Mouse (Mus musculus): ENCODE results near the gene Fbxl17.

The Fbxl17 gene

DNA sequence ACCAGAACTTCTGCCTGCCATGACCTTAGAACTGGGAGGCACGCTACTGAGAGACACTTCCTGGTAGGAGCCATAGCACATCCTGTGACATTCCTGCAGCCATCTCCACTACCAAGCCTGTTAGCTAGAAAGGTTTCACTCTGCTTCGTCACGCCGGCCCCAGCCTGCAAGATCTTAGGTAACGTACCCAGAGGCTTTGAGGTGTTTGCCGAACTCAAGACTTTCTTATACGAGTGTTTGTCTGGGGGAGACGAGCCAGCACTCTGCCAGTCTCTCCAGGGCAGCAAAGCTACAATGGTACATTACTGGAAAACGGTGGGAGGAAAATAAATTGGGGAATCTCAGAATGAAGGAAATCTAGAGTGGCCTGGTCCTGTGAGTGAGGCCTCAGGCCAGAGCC lies 292.1 kb downstream of the Fbxl17 start:
- no peak for DNase-seq

DNA sequence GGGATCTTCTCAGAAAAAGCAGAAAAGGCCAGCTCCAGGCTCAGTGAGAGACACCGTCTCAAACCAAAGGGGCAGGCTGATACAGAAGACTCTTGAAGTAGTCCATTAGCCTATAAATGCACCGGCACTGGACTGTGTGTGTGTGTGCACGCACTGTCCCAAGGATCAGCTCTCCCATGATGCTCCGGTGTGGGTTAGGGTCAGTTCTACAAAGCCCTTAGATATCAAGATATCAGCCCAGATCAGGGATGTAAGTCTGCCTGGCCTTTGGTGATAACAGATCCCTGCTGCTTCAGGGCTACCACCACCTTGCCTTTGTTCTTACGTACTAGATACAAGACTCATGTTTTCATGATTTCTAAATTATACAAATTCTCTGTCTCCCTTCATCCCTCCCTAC lies 294.5 kb downstream of the Fbxl17 start:
- no peak for DNase-seq

DNA sequence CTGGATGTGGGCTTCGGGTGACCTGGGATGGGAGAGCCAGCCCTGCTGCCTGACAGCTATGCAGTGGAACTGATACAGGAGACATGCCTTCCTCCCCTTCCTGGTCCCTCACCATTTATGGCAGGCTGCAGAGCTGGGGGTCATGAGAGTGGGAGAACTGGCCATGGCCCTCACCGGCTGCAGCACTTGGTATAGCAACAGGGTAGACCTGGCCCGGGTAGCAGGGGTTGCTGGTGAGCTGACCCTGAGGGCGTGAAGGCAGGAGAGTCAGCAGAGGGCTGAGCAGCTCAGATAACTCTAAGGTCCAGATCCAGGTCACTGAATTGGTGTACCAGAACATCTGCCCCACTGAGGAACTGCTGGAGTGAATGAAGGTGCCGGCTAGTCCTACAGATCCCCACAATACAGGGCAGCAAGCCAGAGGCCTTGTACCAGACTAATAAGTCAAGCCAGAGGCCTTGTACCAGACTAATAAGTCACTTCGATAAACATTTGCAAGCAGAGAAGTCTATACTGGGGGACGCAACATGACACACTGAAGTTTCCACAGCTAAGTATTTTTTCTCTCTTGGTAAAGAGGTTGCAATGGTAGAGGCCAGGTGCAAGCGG lies 296.1 kb downstream of the Fbxl17 start:
- no peak for DNase-seq

GRCm38 (mm10) chr17:63198703-63199102 lies 301.1 kb downstream of the Fbxl17 start:
- no peak for DNase-seq

- DNase-seq = no peak
Measured at GRCm38 (mm10) chr17:63195496-63195895, 304.3 kb downstream of the Fbxl17 start.

DNA sequence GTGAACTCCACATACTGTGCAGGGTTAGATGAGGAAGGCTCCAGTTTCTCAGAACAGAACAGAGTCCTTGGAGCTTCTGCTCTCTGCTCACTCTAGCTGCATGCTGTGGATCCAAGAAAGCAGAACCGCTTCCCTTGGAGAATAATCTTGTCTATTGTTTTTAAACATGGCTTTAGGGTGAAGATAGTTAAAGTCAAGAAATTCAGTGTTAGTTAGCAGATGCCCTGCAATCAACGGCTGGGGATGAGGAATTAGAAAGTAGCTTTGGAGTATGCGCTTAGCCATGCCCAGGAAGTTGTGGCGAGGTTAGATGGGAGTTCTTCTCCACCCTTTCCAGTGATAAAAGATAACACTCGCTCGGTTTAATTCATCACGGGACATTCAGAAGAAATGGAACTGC lies 306.6 kb downstream of the Fbxl17 start:
- no peak for DNase-seq

DNA sequence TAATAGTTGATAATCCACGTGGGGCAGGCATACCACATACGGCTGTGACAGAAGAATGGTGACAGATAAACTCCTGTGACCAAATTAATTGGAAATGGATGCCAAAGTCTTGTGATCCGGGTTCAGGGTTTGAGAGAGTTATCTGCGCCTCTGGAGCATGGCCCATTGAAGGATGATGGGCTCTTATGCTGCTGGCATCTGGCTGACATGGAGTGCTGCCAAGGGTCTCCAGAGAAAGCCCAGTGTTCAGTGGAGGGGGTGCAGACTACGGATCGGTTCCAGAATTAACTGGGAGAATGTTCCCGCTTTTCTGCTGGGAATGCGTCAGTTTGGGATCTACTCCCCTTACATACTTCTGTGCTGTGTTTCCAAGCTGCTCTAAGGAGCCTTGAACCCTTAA lies 308.5 kb downstream of the Fbxl17 start:
- DNase-seq = no peak

- no peak for DNase-seq
Measured at GRCm38 (mm10) chr17:63189274-63189673, 310.5 kb downstream of the Fbxl17 start.

GRCm38 (mm10) chr17:63185531-63185930 lies 314.3 kb downstream of the Fbxl17 start:
- DNase-seq = no peak

DNA sequence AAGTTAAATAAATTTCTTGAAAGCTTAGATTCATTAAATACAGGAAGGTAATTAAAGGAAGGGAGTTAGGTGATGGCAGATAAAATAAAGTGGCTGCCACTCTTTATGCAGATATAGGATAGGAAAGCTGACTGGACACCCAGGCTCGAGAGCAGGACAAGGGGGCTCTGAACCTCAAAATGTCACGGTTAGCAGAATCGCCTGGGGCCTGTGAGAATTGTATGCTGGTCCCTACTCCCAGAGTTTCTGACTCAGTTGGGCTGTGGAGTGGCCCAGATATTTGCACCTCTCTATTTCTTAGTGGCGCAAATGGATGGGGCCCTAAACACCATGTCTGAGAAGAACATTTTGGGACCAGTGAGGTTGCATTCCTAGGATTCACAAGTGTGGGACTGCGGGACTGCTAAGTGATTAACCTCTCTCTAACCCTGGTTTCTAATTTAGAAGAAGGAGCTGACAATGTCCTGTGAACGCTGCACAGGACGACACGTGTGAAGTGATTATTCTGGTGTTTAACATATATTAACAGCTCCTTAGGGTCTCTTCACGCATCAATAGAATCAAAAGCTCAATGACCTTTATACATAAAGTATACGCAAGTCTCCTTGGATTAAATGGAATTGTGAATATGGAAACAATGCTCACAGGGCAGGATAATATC lies 314.8 kb downstream of the Fbxl17 start:
- DNase-seq = no peak

DNA sequence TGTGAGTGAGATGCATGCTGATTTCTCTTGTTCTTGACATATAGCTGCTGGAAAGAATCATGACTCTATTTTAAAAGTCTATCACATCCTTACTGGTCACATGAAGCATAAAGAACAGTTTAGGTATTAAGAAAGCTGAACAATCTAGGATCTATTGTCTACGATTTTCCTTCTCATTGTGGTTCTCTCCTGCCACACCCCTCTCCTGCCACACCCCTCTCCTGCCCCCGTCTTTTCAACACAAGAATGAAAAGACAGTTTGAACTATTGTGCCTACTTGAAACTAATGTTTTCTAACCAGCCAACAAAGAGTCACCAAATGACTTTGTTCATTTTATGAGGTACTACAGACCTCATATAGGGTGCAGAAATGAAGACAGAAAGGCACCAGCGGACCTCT lies 316.4 kb downstream of the Fbxl17 start:
- DNase-seq = no peak

DNA sequence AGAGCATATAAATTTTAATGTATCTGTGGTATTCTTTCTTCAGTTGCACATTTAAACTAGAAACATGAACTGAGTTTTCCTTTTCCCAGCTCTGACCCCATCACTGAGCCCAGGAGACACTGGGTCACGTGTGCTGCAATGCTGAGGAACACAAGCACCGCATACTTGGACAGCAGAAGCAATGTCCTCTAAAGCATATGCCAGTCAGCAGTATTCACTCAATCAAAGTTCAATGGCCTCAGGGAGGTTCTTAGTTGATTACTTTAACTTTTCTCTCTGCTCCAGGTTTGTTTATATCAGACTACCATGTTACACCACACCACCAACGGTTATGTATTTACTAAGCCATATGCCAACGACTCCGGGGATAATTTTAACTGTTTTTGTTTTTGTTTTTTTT lies 318.2 kb downstream of the Fbxl17 start:
- DNase-seq = no peak

DNA sequence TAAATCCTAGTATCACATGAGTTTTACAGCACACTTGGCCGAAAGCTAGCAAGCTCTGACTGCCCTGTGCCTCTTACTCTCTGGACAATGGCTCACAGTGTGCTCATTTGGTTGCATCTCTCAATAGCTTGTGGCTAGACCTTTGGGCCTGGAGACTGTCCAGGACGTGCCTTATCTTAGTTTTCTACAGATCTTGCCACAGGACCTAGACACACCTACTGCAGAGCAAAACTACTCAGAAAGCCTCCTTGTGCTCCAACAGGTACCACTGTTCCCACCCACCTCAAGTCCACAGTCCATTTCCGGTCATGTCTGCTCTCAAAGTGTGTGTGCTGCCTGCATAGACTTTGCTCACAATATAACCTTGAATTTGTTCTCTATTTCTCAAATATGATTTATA lies 319.8 kb downstream of the Fbxl17 start:
- no peak for DNase-seq

- DNase-seq = no peak
Measured at GRCm38 (mm10) chr17:63178331-63178730, 321.5 kb downstream of the Fbxl17 start.

- no peak for DNase-seq
Measured at GRCm38 (mm10) chr17:63176411-63176810, 323.4 kb downstream of the Fbxl17 start.

- no peak for DNase-seq
Measured at GRCm38 (mm10) chr17:63172697-63173096, 327.1 kb downstream of the Fbxl17 start.

- no peak for DNase-seq
Measured at GRCm38 (mm10) chr17:63171890-63172491, 327.8 kb downstream of the Fbxl17 start.

GRCm38 (mm10) chr17:63171264-63171663 lies 328.6 kb downstream of the Fbxl17 start:
- DNase-seq = no peak

GRCm38 (mm10) chr17:63168019-63168788 lies 331.6 kb downstream of the Fbxl17 start:
- DNase-seq = no peak

- DNase-seq = no peak
Measured at GRCm38 (mm10) chr17:63167248-63167647, 332.6 kb downstream of the Fbxl17 start.

DNA sequence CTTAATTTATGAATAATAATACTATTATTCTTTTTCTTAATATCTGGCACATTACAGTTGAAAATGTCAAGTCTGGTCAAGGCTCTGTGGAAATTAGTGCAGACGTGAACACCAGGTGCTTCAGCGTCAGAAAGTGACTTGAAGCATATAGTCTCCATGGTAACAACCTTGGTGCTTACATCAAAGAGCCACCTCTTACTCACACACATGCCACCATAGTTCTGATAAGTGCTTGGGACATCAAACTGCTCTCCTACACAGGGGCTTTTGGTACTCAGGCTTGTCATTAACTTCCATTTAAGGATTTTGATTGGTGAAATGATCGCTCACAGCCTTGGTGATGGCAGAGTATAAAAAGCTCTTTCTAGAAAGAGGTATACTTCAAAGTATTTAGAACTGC lies 333.1 kb downstream of the Fbxl17 start:
- DNase-seq = no peak

DNA sequence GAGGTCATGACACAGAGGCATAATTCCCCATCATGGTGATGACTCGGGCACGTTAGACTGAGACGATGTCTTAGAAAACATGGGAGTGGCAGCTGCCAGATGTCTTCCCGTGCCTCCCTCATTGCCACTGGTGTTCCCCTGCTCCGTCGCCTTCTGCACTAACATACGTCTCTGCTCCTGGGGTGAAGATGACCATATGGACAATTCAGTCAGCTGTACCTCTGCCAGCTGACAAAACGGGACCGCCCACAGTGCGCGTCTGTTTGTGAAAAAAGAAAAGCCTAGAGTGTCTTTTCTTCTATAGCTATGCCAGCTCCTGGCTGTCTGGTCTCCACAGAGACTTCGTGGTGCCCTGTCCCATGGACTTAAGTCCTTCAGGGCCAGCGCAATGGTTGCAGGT lies 334.0 kb downstream of the Fbxl17 start:
- peak; percentile 83 for DNase-seq

GRCm38 (mm10) chr17:63164289-63164688 lies 335.5 kb downstream of the Fbxl17 start:
- no peak for DNase-seq

GRCm38 (mm10) chr17:63161953-63162352 lies 337.9 kb downstream of the Fbxl17 start:
- DNase-seq = no peak
